Mouse (Mus musculus) myocyte (in vitro differentiated cells): ENCODE measurements around the gene Elk4. TPM values are rescaled to one million over a fixed set of nuclear protein-coding genes. Genes with fewer than 3 reads are reported as not detected.

Experiments
- H3K27me3 ChIP-seq: one replicate; pipeline ENCODE4 v1.6.1; 2011; ENCODE audit not compliant: control insufficient read depth, insufficient read depth, insufficient read length
- H3K36me3 ChIP-seq: one replicate; pipeline ENCODE4 v1.6.1; 2011; ENCODE audit not compliant: control insufficient read depth, insufficient read depth
- H3K4me2 ChIP-seq: one replicate; pipeline ENCODE4 v1.6.1; 2011; ENCODE audit warnings: low read depth, control low read depth
- H3K4me3 ChIP-seq: one replicate; pipeline ENCODE4 v1.5.1; 2011; ENCODE audit warnings: mild to moderate bottlenecking, control low read depth, moderate library complexity
- H3K79me2 ChIP-seq: one replicate; pipeline ENCODE4 v1.6.1; 2011; ENCODE audit not compliant: control insufficient read depth, insufficient read depth
- H3ac ChIP-seq: one replicate; pipeline ENCODE4 v1.6.1; 2011; ENCODE audit not compliant: control insufficient read depth, insufficient read length
- CEBPB ChIP-seq: IDR thresholded peaks from 2 replicates; pipeline ENCODE4 v1.6.1; 2011; ENCODE audit warnings: mild to moderate bottlenecking, moderate library complexity; ENCODE audit not compliant: poor library complexity, insufficient read depth, severe bottlenecking
- E2F4 ChIP-seq: IDR thresholded peaks from one replicate; pipeline ENCODE4 v1.6.1; 2011; ENCODE audit warnings: mild to moderate bottlenecking, control low read depth, moderate library complexity; ENCODE audit not compliant: insufficient read depth
- MAX ChIP-seq: IDR thresholded peaks from one replicate; pipeline ENCODE4 v1.6.1; 2011; ENCODE audit warnings: low read depth, mild to moderate bottlenecking, control low read depth
- MYOD1 ChIP-seq, 3 experiments: IDR thresholded peaks; one replicate each; pipeline ENCODE4 v1.6.1; 2011; ENCODE audit warnings: control low read depth in 2 of 3, low read depth in 2 of 3, mild to moderate bottlenecking in 2 of 3, moderate library complexity in 1 of 3; ENCODE audit not compliant: insufficient read length in 2 of 3, control insufficient read depth in 1 of 3
- MYOG ChIP-seq, 3 experiments: IDR thresholded peaks; one replicate each; pipeline ENCODE4 v1.6.1; 2011; ENCODE audit warnings: control low read depth in 2 of 3, low read depth in 2 of 3, mild to moderate bottlenecking in 2 of 3; ENCODE audit not compliant: insufficient read length in 2 of 3, control insufficient read depth in 1 of 3, insufficient read depth in 1 of 3
- POLR2A ChIP-seq: IDR thresholded peaks from one replicate; pipeline ENCODE4 v1.6.1; 2011; ENCODE audit warnings: low read depth, mild to moderate bottlenecking, control low read depth, moderate library complexity; ENCODE audit not compliant: insufficient read length
- POLR2AphosphoS2 ChIP-seq: IDR thresholded peaks from one replicate; pipeline ENCODE4 v1.6.1; 2011; ENCODE audit warnings: low read depth, control low read depth; ENCODE audit not compliant: insufficient read length
- REST ChIP-seq: IDR thresholded peaks from one replicate; pipeline ENCODE4 v1.6.1; 2011; ENCODE audit warnings: mild to moderate bottlenecking, control low read depth, moderate library complexity; ENCODE audit not compliant: insufficient read depth, insufficient read length
- SRF ChIP-seq: IDR thresholded peaks from one replicate; pipeline ENCODE4 v1.6.1; 2011; ENCODE audit warnings: low read depth; ENCODE audit not compliant: control insufficient read depth, insufficient read length
- TCF12 ChIP-seq: IDR thresholded peaks from one replicate; pipeline ENCODE4 v1.6.1; 2011; ENCODE audit warnings: mild to moderate bottlenecking, control low read depth; ENCODE audit not compliant: poor library complexity, insufficient read depth, severe bottlenecking
- TCF3 ChIP-seq: IDR thresholded peaks from one replicate; pipeline ENCODE4 v1.6.1; 2011; ENCODE audit warnings: low read depth, control low read depth; ENCODE audit not compliant: insufficient read length
- USF1 ChIP-seq: IDR thresholded peaks from one replicate; pipeline ENCODE4 v1.6.1; 2011; ENCODE audit warnings: low read depth, mild to moderate bottlenecking, control low read depth, moderate library complexity
- polyA plus RNA-seq: library from polyadenylated mRNA; unstranded; fragments of >200 nt; fragmentation: generic; extraction: Trizol; gene quantifications from one replicate; pipeline ENCODE4 v1.2.1, GENCODE M21; 2012; ENCODE audit warnings: missing spikeins

Gene Elk4
- polyA plus RNA-seq, 1 experiment = 12.4 TPM

GRCm38 (mm10) chr1:131981378-131982013, 25.9 kb upstream of the Elk4 start:
- H3K27me3 ChIP-seq = peaks cover 25% of the 10 kb centered on the region
- H3K79me2 ChIP-seq = no peaks in the 10 kb centered on the region
- no peaks in the 10 kb centered on the region for H3K36me3 ChIP-seq
- H3K4me2 ChIP-seq = no peak overlapping the region
- no peak overlapping the region for H3ac ChIP-seq
- no peak overlapping the region for H3K4me3 ChIP-seq
- TF ChIP-seq CEBPB (no peak), MAX (no peak), MYOG (IDR thresholded peaks at IDR 0.05; ENCODE audit: control insufficient read depth in 1 of 3, insufficient read depth in 1 of 3, insufficient read length in 2 of 3, low read depth in 2 of 3) (no peak), POLR2AphosphoS2 (no peak), SRF (no peak), TCF12 (no peak), TCF3 (no peak), REST (no peak), MYOD1 (IDR thresholded peaks at IDR 0.05; ENCODE audit: control insufficient read depth in 1 of 3, insufficient read length in 2 of 3, low read depth in 2 of 3) (no peak), E2F4 (no peak), POLR2A (no peak), USF1 (no peak)

DNA sequence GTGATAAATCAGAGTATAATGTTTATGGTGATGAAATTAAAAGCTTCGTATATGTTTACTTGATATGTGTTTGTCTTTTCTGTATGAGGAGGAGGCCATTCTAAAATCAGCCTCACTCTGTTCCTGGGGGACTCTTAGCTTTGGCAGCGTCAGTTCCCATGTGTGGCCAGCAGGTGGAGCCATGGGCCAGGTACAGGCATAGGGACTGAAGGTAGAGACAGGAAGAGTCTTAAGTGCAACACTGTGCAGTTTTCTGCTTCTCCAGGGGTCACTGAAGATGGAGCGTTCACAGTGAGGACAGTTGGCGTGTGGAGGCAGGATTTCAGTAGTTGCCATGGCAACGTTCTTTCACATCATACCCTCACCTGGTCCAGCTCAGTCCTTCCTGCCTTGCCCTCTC, 24.5 kb upstream of the Elk4 start:
- Histone ChIP-seq H3ac (no peak overlapping the region), H3K36me3 (no peaks in the 10 kb centered on the region), H3K27me3 (peaks cover 11% of the 10 kb centered on the region), H3K4me3 (no peak overlapping the region), H3K79me2 (no peaks in the 10 kb centered on the region), H3K4me2 (no peak overlapping the region)
- TF ChIP-seq POLR2A (no peak), CEBPB (no peak), MAX (no peak), POLR2AphosphoS2 (no peak), E2F4 (no peak), TCF12 (no peak), MYOD1 (IDR thresholded peaks at IDR 0.05; ENCODE audit: control insufficient read depth in 1 of 3, insufficient read length in 2 of 3, low read depth in 2 of 3) (no peak)

- Histone ChIP-seq H3K27me3 (peaks cover 2% of the 10 kb centered on the region), H3K36me3 (no peaks in the 10 kb centered on the region), H3K4me2 (no peak overlapping the region), H3K4me3 (no peak overlapping the region), H3ac (no peak overlapping the region), H3K79me2 (no peaks in the 10 kb centered on the region)
- TF ChIP-seq MYOD1 (IDR thresholded peaks at IDR 0.05; ENCODE audit: control insufficient read depth in 1 of 3, insufficient read length in 2 of 3, low read depth in 2 of 3) = no peak
Measured at GRCm38 (mm10) chr1:131983806-131984205, 23.6 kb upstream of the Elk4 start.

- Histone ChIP-seq H3K36me3 (no peaks in the 10 kb centered on the region), H3K4me2 (no peak overlapping the region), H3K27me3 (no peaks in the 10 kb centered on the region), H3K79me2 (no peaks in the 10 kb centered on the region), H3ac (no peak overlapping the region), H3K4me3 (no peak overlapping the region)
- TF ChIP-seq MAX (no peak), MYOD1 (IDR thresholded peaks at IDR 0.05; ENCODE audit: control insufficient read depth in 1 of 3, insufficient read length in 2 of 3, low read depth in 2 of 3) (no peak), TCF12 (no peak), SRF (no peak), E2F4 (no peak), TCF3 (no peak), USF1 (no peak)
Measured at GRCm38 (mm10) chr1:131987432-131987831, 20.0 kb upstream of the Elk4 start.

DNA sequence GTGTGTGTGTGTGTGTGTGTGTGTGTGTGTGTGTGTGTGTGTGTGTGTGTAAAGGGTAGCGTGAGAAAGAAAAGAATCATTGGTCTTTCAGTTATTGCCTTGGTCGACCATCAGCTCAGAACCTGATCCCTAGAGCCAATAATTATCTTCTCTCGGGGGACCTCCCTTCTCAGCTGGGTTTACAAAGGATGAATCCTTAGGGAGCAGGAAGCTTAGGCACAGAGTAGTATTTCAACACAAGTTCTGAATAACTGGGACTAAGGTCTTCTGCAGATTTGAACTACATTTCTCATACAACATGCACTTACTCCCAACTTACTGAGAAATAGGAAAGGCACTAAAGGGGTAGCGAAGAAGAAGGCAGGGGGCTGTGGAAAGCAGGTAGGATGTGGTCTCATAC, 17.9 kb upstream of the Elk4 start:
- no peaks in the 10 kb centered on the region for H3K79me2 ChIP-seq
- TF ChIP-seq E2F4 = no peak
- no peak for TF ChIP-seq TCF12
- no peak for TF ChIP-seq POLR2A
- no peak for TF ChIP-seq CEBPB
- no peak for TF ChIP-seq USF1
- no peak for TF ChIP-seq MAX
- H3K36me3 ChIP-seq = no peaks in the 10 kb centered on the region
- H3K4me2 ChIP-seq = no peak overlapping the region
- no peaks in the 10 kb centered on the region for H3K27me3 ChIP-seq
- H3ac ChIP-seq = no peak overlapping the region
- H3K4me3 ChIP-seq = no peak overlapping the region
